Mouse (Mus musculus): ENCODE measurements around the gene Adprhl2. TPM values are rescaled to one million over a fixed set of nuclear protein-coding genes. Genes with fewer than 3 reads are reported as not detected.
A peak's percentile ranks its signal among the peaks of the same experiment; 100 is the strongest.

Gene Adprhl2
- total RNA-seq (2014; rRNA removed), result 61.9 and 73.5 TPM in 2 replicates
- polyA plus RNA-seq (2015; fragmentation: Nextera tagmentation; extraction: Ambion mirVana), result 80.6 and 84.1 TPM in 2 replicates

DNA sequence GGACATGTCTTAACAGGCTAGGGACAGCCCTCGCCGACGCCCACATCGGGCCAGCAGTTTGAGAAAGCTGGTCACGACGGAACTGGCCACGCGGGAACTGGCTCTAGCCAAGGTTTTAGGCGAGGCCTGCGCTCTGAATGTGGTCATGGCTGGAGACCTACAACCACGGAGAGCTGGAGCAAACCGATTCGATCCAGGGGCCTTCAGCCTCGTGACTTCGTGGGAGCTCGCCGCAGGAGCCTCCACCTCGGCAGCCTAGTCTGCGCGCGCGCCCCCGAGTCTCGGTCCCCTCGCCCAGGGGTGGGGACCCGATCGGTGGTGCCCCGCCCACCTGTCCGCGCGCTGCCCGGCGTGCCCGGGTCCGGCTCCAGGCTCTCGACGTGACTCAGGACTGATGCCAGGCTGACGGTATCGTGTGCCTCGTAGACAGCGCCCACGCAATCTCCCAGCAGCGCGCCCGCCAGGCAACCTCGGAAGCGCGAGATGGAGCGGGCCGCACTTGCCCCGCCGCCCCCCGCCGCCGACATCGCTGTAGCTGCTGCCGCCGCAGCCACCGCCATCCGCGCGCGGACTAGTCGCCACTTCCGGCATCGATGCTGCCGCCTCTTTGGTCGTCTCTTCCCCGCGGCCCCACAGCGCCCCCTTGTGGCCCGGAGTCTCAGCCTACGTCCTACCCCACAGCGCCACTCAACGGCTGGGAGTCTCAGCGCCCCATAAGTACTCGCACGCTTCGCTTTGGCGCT is at the start of gene Adprhl2:
Gene Adprhl2 (minus strand): TSS at position 593 of the 743 bp plus-strand sequence.
- H3K4me1 ChIP-seq (ENCODE audit: insufficient read depth, low read length), result peaks cover 8% of the 10 kb centered on the region; the same call in 1 of the 2 replicates
- H3K9me3 ChIP-seq (ENCODE audit: low read length), result no peaks in the 10 kb centered on the region
- peak within 1 kb of the TSS; percentile 83 for H3K4me2 ChIP-seq (ENCODE audit: low read depth, low read length, poor library complexity, severe bottlenecking)
- peaks cover 24% of the 10 kb centered on the region for H3K36me3 ChIP-seq (ENCODE audit: insufficient read depth, low read length)
- DNase-seq (ENCODE audit: low spot score), result peak; percentile 97
- peak within 1 kb of the TSS; percentile 88 for H3K27ac ChIP-seq (ENCODE audit: low read depth, low read length)
- under 1% methylated on average over 53 of the region's 80 CpGs for WGBS
- H3K27me3 ChIP-seq (ENCODE audit: insufficient read depth, low read length), result no peaks in the 10 kb centered on the region
- peak within 1 kb of the TSS; percentile 81 for H3K4me3 ChIP-seq (ENCODE audit: low read depth, low read length)
- peak; percentile 100 for TF ChIP-seq CTCF (IDR thresholded peaks at IDR 0.05)
- peak; percentile 88 for ATAC-seq (ENCODE audit: low FRiP score)
- H3K9ac ChIP-seq (replicated peaks; ENCODE audit: low read length, poor library complexity, severe bottlenecking), result peak within 1 kb of the TSS; percentile 91

DNA sequence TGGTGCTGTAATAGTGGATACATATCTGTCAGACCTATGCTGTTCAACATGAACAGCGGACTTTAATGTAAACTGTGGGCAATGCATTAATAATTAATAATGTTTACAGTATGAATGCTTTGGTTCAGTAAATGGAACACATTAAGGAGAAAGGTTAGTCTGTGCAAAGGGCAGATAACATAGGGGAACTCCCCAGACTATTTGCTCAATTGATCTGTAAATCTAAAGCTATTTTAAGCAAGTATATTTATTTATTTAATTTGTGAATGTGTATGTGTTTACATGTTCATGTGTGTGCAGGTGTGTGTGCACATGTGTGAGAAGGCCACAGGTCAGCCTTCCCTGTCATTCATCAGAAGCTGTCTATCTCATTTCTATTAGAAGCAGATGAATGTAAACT is 38.6 kb upstream of the Adprhl2 start:
- no peak for TF ChIP-seq CTCF (IDR thresholded peaks at IDR 0.05)
- H3K36me3 ChIP-seq (ENCODE audit: insufficient read depth, low read length), result peaks cover 18% of the 10 kb centered on the region; the same call in 1 of the 2 replicates
- WGBS, result 95% methylated on average over 1 of the region's 1 CpGs

DNA sequence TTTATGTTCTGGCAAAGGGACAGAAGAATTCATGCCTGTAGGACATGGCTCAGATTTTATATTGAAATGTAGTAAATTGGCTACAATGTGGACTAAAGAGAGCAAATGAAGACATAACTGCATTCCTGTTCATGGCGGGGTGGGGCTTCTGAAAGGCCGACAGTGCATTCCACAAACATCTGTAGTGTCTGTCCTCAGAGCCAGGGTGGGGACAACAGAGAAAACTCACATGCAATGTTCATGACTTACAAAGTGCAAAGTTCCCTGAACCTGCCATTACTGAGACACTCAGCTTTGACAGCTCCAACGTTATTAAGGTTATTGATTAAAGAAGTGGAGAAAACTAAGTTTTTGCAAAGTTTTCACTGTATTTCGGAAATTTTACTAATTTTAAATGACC is 21.9 kb upstream of the Adprhl2 start:
- H3K36me3 ChIP-seq (ENCODE audit: insufficient read depth, low read length), result peaks cover 17% of the 10 kb centered on the region
- no peak overlapping the region for H3K9ac ChIP-seq (replicated peaks; ENCODE audit: low read length, poor library complexity, severe bottlenecking)
- no peak overlapping the region for H3K4me2 ChIP-seq (ENCODE audit: low read depth, low read length, poor library complexity, severe bottlenecking)
- DNase-seq (ENCODE audit: low spot score) (no peak), ATAC-seq (ENCODE audit: low FRiP score) (no peak)
- no peaks in the 10 kb centered on the region for H3K4me1 ChIP-seq (ENCODE audit: insufficient read depth, low read length)
- H3K27me3 ChIP-seq (ENCODE audit: insufficient read depth, low read length), result no peaks in the 10 kb centered on the region
- no peak overlapping the region for H3K4me3 ChIP-seq (ENCODE audit: low read depth, low read length)
- H3K27ac ChIP-seq (ENCODE audit: low read depth, low read length), result no peak overlapping the region
- WGBS, result 82% methylated on average over 4 of the region's 4 CpGs
- no peak for TF ChIP-seq CTCF (IDR thresholded peaks at IDR 0.05)
- H3K9me3 ChIP-seq (ENCODE audit: low read length), result no peaks in the 10 kb centered on the region

More for the DNA sequence above, 38.6 kb upstream of the Adprhl2 start:
- Histone ChIP-seq H3K4me2 (ENCODE audit: low read depth, low read length, poor library complexity, severe bottlenecking) (no peak overlapping the region), H3K4me3 (ENCODE audit: low read depth, low read length) (no peak overlapping the region), H3K9me3 (ENCODE audit: low read length) (no peaks in the 10 kb centered on the region), H3K27me3 (ENCODE audit: insufficient read depth, low read length) (no peaks in the 10 kb centered on the region), H3K4me1 (ENCODE audit: insufficient read depth, low read length) (no peaks in the 10 kb centered on the region), H3K9ac (replicated peaks; ENCODE audit: low read length, poor library complexity, severe bottlenecking) (no peak overlapping the region), H3K27ac (ENCODE audit: low read depth, low read length) (no peak overlapping the region)
- DNase-seq (ENCODE audit: low spot score) (no peak), ATAC-seq (ENCODE audit: low FRiP score) (no peak)

DNA sequence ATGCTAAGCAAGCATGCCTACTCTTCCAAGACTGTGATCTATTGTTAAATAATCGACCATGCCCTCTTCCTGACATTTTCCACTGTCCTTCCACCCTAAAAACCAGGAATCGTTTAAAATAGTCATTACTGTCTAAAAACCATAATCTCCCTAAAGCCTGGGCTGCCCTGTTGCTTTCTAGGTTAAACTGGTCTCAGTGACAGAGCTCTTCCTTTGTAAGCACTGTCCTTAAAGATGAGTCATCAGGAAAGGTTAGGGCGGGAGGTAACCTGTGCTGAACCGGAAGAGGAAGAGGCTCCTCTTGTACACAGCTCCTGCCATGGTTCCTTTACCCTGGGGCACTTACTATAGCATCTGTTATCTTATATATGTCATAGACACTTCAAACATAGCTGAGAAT is 18.0 kb upstream of the Adprhl2 start:
- Histone ChIP-seq H3K4me2 (ENCODE audit: low read depth, low read length, poor library complexity, severe bottlenecking) (no peak overlapping the region), H3K4me3 (ENCODE audit: low read depth, low read length) (no peak overlapping the region), H3K27ac (ENCODE audit: low read depth, low read length) (no peak overlapping the region), H3K4me1 (ENCODE audit: insufficient read depth, low read length) (no peaks in the 10 kb centered on the region), H3K27me3 (ENCODE audit: insufficient read depth, low read length) (no peaks in the 10 kb centered on the region), H3K36me3 (ENCODE audit: insufficient read depth, low read length) (peaks cover 3% of the 10 kb centered on the region; the same call in 1 of the 2 replicates), H3K9me3 (ENCODE audit: low read length) (no peaks in the 10 kb centered on the region), H3K9ac (replicated peaks; ENCODE audit: low read length, poor library complexity, severe bottlenecking) (no peak overlapping the region)
- no peak for TF ChIP-seq CTCF (IDR thresholded peaks at IDR 0.05)
- 39% methylated on average over 4 of the region's 4 CpGs for WGBS
- no peak for DNase-seq (ENCODE audit: low spot score)
- no peak for ATAC-seq (ENCODE audit: low FRiP score)

DNA sequence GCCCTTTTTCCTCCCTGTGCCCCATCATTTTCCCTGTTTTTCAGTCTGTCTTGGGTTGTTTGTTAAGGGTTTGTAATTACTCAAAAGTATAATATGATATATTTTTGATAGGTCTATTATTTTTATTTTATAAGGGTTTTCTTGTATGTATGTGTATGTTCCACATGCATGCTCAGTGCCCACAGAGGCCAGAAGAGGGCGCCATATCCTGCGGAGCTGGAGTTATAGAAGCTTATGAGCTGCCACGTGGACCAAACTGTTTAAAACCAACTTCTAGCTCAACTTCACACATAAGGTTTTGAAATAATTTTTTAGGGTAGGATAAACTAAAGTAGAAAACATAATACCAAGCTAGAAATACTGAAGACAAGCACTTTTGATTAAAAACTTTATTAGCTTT is 10.9 kb upstream of the Adprhl2 start:
- TF ChIP-seq CTCF (IDR thresholded peaks at IDR 0.05), result peak; percentile 51
- no peak overlapping the region for H3K9ac ChIP-seq (replicated peaks; ENCODE audit: low read length, poor library complexity, severe bottlenecking)
- H3K27me3 ChIP-seq (ENCODE audit: insufficient read depth, low read length), result no peaks in the 10 kb centered on the region
- DNase-seq (ENCODE audit: low spot score) (peak; percentile 17), ATAC-seq (ENCODE audit: low FRiP score) (no peak)
- H3K4me1 ChIP-seq (ENCODE audit: insufficient read depth, low read length), result no peaks in the 10 kb centered on the region
- WGBS, result 53% methylated on average over 3 of the region's 3 CpGs
- H3K4me3 ChIP-seq (ENCODE audit: low read depth, low read length), result no peak overlapping the region
- peaks cover 4% of the 10 kb centered on the region for H3K36me3 ChIP-seq (ENCODE audit: insufficient read depth, low read length)
- H3K27ac ChIP-seq (ENCODE audit: low read depth, low read length), result no peak overlapping the region
- no peaks in the 10 kb centered on the region for H3K9me3 ChIP-seq (ENCODE audit: low read length)
- no peak overlapping the region for H3K4me2 ChIP-seq (ENCODE audit: low read depth, low read length, poor library complexity, severe bottlenecking)

DNA sequence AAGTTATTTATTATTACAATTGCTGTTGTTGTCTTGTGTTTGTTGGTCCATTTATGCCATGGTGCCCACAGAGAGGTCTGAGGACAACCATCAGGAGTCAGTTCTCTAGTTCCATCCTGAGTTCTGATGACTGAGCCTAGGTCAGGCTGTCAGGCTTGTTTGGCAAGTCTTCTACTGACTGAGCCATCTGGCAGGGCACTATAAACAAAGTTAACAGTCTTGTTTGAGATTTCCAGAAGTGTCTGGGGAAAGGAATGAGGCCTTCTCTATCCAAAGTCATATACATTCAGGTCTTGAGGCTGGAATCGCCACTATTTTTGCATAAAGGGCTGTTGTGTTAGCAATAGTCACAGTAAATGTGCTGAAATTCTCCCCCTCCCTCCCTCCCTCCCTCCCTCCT is 10.2 kb upstream of the Adprhl2 start:
- no peak overlapping the region for H3K9ac ChIP-seq (replicated peaks; ENCODE audit: low read length, poor library complexity, severe bottlenecking)
- 87% methylated on average over 1 of the region's 1 CpGs for WGBS
- no peaks in the 10 kb centered on the region for H3K9me3 ChIP-seq (ENCODE audit: low read length)
- H3K27ac ChIP-seq (ENCODE audit: low read depth, low read length), result no peak overlapping the region
- no peak overlapping the region for H3K4me3 ChIP-seq (ENCODE audit: low read depth, low read length)
- no peaks in the 10 kb centered on the region for H3K4me1 ChIP-seq (ENCODE audit: insufficient read depth, low read length)
- DNase-seq (ENCODE audit: low spot score) (no peak), ATAC-seq (ENCODE audit: low FRiP score) (no peak)
- TF ChIP-seq CTCF (IDR thresholded peaks at IDR 0.05), result no peak
- no peak overlapping the region for H3K4me2 ChIP-seq (ENCODE audit: low read depth, low read length, poor library complexity, severe bottlenecking)
- no peaks in the 10 kb centered on the region for H3K27me3 ChIP-seq (ENCODE audit: insufficient read depth, low read length)
- H3K36me3 ChIP-seq (ENCODE audit: insufficient read depth, low read length), result peaks cover 4% of the 10 kb centered on the region

Data from midbrain, postnatal 0 days (tissue).